Mouse (Mus musculus): Measurements from ENCODE around the gene Olfr223.
"Not testable (repeated sequence)": the region's sequence is repeated elsewhere in the genome, so short reads cannot be mapped to it uniquely, and the experiment has no call there.

Gene Olfr223

DNA sequence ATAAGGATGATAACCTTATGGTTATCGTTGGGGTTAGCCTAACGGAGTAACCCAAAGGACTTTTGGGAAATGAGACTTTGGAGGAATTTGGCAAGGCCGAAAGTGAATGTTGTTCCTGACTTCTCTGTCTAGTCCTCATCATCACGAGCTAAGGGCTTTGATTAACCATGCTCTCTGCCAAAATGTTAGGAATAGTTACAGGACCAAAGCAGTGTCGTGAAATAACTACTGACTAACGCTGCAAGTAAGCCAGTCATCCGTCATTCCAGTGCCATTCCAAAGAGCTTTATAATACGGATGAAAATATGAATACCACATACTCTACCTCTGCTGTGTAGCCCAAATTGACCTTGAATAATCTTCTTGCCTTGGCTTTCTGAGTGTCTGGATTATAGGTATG lies 3.9 kb upstream of the Olfr223 start:
- DNase-seq (ENCODE audit: low spot score), result no peak

DNA sequence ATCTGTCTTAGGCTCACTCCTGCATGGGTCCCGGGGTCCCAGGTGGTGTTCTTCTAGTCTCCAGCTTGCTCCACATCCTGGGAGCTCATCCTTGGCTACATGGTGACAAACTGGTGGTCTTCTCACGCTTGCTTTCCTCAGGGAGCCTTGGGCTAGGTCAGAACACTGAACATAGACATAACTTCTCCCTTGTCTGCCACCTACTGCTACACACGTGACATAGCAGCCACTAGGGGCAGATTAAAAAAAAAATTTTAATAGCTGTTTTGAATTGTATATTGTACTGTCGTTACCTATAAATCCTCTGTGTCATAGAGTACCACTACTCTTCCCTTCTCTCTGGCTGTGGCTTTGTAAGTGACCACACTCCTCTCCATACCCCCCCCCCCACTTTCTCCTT lies 3.0 kb upstream of the Olfr223 start:
- DNase-seq (ENCODE audit: low spot score), result no peak

DNA sequence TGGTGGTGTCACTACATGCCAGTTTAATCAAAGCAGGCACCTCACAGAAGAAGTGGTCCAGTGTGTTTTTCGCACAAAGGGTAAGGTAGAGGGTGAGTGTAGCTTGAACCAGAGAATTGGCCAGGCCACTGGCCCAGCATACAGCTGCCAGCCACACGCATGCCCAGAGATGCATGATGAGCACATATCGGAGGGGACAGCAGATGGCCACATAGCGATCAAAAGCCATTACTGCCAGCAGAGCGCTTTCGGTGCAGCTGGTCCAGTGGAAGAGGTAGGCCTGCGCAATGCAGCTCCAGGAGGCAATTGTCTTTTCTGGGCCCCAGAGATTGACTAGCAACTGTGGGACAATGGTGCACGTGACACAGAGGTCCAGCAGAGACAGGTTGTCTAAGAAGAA lies 3.6 kb downstream of the Olfr223 start:
- no peak for DNase-seq (ENCODE audit: low spot score)

DNA sequence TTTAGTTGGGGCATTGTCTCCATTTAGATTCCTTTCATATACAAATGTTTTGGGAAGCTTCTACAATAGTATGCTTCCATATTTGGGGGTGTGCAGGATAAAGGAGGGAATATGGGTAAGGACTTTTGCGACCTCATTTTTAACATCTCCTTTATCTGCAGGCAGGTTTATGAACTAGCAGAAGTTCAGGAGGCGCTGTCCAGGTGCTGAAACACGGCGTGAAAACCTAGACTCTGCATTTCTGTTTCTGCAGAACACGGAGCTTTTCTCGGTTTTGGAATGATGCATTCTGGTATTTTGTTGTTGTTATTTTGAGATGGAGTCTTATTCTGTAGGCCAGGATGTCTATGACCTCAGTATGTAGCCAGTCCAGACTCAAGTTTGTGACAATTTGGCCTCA lies 8.6 kb downstream of the Olfr223 start:
- no peak for DNase-seq (ENCODE audit: low spot score)

DNA sequence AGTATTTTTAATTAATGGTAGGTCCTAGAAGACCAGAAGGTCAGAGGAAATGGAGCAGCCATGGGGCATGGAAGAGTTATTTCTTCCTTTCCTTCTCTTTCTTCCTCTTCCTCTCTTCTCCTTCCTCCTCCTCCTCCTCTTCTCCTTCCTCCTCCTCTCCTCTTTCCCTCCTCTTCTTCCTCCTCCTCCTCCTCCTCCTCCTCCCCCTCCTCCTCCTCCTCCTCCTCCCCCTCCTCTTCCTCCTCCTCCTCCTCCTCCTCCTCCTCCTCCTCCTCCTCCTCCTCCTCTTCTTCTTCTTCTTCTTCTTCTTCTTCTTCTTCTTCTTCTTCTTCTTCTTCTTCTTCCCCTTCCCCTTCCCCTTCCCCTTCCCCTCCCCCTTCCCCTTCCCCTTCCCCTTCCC lies 17.0 kb downstream of the Olfr223 start, which contains the start of gene Olfr222:
Gene Olfr222 (minus strand): TSS at position 101 of the 400 bp plus-strand sequence.
- DNase-seq (ENCODE audit: low spot score), result not testable (repeated sequence)

DNA sequence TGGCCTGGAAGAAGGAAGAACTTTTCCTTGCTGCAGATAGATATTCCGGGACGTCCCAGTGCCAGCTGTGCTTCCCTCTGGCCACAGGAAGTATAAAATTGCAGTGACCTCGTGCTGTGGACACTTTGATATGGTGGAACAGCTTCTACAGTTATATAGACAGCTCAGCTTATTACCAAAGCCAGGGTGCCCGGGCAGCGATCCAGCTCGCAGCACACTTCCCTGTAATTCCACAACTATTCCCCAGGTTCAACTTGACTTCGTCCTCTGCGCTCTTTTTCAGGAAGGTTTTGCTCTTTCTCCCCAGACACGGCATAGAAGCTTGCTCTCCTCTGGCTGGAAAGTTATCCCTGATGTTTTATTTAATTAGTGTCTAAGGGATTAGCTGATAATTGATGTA lies 17.4 kb downstream of the Olfr223 start:
- no peak for DNase-seq (ENCODE audit: low spot score)

DNA sequence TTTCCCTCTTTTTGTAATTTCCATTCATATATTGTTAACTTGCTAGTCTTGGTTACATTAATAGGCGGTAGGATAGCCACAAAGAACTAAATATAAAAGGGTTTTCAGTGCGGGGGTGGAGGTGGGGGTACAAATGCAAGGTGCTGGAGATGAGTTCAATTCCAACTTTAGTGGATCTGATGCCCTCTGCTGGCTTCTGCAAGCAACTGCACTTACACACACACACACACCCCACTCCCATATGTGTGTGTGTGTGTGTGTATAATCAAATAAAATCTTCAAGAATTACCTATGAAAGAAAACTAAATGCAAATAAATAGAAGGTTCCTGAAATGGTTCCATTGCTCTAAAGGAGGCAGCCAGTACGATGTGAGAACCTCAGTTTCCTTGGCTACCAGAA lies 23.8 kb downstream of the Olfr223 start:
- no peak for DNase-seq (ENCODE audit: low spot score)

DNA sequence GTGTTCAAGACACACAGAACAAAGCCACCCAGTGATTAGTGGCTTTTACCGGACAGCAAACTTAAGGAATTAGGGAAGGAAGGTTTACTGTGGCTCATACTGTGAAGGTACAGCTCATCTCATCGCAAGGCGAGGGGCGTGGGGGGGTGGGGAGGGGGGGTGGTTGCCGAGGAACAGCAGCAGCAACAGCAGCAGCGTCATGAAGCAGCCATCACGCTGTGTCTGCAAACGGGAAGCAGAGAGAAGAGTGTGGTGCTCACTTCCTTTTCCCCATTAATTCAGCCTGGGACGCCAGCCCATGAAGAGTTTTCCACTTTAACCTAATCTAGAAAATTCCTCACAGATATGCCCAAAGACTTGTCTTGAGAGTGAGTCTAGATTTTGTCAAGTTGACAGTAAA lies 30.3 kb downstream of the Olfr223 start:
- no peak for DNase-seq (ENCODE audit: low spot score)

DNA sequence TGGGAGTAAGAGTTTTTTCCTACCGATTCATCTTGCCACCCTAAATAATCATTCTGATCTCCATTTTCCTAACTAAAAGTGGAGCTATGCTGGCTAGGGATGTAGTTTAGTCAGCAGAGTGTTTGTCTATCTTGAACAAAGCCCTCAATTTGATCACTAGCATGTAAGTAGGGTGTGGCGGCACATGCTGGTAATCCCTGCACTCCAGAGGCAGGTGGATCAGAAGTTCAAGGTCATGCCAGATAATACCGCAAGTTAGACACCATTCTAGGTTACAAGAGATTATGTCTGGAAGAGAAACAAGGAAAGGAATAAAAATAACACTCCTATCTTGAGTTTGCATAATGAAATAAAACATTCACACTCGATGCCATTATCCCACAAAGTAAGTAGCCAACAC lies 30.8 kb downstream of the Olfr223 start:
- DNase-seq (ENCODE audit: low spot score), result no peak

DNA sequence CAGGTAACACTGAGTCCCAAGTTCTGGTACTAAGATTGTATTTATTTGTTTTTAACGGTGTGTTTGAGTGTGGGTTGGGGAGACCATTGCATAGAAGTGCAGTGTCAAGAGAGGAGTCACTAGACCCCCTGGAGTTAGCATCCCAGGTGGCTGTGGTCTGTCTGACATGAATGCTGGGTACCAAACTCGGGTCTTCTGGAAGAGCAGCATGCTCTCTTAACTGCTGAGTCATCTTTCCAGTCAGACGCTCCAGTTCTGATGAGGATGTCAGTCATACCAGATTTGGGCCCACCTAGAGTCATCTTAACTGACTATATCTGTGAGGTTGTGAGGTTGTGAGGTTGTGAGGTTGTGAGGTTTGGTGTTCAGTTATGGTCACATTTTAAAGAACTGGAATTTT lies 32.2 kb downstream of the Olfr223 start:
- no peak for DNase-seq (ENCODE audit: low spot score)

DNA sequence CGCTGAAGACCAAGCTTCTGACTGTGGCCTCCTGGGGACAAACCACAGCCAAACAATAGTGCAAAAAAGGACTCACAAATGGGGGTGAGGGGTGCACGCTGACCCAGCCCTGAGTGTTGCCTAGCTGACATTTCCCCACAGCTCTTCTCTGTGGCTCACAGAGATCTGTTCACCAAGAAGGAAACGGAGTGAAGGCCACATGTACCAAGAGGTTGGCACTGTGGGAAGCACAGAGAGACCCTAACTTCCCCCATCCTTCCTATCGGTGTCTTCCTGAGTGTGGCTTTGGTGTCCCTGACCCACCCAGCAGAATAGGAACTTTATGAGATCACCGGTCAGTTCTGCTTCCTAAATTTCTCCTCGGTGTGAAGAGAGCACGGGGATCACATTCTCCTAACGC lies 38.6 kb downstream of the Olfr223 start:
- DNase-seq (ENCODE audit: low spot score), result no peak

DNA sequence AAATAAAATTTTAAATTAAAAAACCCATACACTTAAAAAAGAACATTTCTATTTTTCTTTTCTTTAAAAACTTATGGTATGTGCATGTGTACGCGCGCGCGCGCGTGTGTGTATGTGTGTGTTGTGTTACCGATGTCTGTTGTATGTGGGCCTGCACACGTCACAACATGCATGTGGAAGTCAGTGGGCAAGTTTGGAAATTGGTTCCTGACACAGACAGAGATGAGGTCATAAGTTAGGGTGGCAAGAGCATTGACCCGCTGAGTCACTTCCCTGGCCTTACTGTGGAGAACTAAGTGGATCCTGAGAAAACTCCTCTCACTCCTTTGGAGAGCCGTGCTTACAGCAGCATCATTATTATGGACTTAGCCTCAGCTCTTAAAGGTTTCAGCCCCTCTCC lies 39.0 kb downstream of the Olfr223 start:
- no peak for DNase-seq (ENCODE audit: low spot score)

DNA sequence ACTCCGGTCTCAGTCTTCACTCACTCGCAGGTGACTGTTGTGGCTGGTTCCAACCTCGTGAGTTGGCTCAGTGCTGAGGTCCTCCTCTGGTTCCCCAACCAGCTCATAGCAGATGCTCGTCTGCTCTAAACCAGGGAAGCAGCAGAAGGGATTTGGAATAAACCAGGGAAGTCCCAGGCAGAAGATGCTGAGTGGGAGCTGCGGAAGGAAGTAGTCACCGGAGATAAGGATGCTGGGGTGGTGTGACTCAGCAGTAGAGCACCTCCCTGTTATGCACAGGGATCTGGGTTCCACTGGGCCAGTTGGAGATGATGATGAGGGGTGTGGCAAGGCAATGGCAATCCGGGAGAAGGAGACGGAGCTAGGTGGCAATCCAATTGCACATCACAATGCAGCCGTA lies 49.1 kb downstream of the Olfr223 start:
- no peak for DNase-seq (ENCODE audit: low spot score)

DNA sequence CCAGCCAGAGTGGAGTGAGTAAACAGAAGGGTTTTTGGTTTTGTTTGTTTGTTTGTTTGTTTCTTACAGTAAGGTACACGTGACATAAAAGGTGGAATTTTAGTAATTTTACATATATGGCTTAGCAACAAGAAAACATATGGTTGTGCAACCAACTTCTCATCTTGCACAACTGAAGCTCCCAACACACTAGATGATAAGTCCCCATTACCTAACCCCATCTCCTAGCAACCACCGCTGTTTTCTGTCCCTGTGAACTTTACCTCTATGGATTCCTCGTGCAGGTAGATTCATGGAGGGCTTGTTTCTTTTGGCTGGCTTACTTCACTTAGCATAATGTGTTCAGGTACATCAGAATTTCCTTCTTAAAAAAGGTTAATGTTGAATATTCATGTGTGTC lies 49.7 kb downstream of the Olfr223 start:
- DNase-seq (ENCODE audit: low spot score), result no peak

DNA sequence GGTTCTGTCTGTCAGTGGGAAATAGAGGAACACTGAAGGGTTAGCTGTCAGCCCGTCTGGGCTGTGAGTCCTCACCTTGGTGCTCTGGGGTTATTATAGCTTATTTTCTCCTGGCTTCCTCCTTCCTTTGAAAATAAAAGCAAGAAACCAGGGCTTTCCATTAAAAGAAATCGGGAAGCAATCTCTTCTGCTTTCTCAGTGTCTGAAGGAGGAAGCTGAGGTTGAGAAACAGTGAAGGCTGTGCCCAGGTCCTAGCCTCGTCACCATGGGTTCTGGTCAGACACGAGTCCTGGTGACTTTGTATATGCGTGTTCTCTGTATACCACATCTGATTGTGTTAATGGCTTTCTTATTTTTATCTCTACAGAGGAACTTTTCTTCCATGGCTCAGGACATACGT lies 50.6 kb downstream of the Olfr223 start:
- DNase-seq (ENCODE audit: low spot score), result no peak

DNA sequence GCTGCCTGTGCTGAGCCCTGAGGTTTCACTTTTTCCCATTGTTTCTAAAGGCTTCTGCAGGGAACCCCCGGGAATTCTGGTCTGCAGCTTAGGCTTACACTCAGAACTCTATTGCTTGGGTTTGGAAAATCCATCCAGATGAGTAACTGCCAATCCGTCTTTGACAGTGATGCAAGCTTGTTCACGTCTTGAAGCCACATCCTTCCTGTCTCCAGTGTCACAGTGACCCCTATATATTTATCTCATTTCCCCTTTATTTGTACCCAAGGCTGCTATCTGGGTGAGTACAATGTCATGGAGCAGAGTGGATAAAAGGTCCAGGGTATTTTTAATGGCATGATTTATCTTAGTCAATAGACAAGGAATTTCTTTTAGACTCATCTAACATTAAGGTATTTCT lies 51.8 kb downstream of the Olfr223 start, which contains the start of gene Nlrp3:
Gene Nlrp3 (plus strand): TSS at position 245 of the 400 bp plus-strand sequence.
- no peak for DNase-seq (ENCODE audit: low spot score)

DNA sequence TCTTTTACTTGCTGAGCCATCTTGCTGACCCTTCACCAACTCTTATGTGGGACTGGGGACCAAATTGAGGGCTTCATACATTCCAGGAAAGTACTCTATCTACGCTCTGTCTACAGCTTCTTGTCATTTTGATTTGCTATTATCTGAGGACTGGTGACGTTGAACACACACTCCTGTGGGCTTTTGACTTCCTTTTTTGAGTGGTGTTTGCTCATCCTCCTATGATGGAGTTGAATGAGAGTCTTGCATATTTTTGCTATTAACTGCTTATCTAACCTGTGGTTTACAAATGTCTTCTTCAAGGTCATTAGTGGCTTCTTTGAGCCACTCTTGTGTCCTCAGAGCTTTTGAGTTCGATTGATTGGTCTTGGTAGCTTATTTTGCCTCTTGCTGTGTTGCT lies 53.0 kb downstream of the Olfr223 start:
- no peak for DNase-seq (ENCODE audit: low spot score)

Measured in ovary, adult 18-20 months (tissue).